Mouse (Mus musculus) MEL-GATA-1-ER (cell line): ENCODE measurements around the gene Cd52.

Experiments
- DNase-seq: peaks from one replicate; pipeline ENCODE4 v3.0.0-alpha.2; 2012; ENCODE audit warnings: low read depth; ENCODE audit errors: extremely low read depth

Cd52 gene

GRCm38 (mm10) chr4:134119644-134120043 lies 24.8 kb upstream of the Cd52 start:
- peak; percentile 61 for DNase-seq

- DNase-seq: no peak
Measured at GRCm38 (mm10) chr4:134119042-134119441, 24.2 kb upstream of the Cd52 start.

GRCm38 (mm10) chr4:134118126-134118800 lies 23.4 kb upstream of the Cd52 start:
- no peak for DNase-seq

- peak; percentile 67 for DNase-seq
Measured at GRCm38 (mm10) chr4:134117012-134117411, 22.1 kb upstream of the Cd52 start.

- DNase-seq: no peak
Measured at GRCm38 (mm10) chr4:134116501-134116900, 21.6 kb upstream of the Cd52 start.

- DNase-seq: no peak
Measured at GRCm38 (mm10) chr4:134115215-134116144, 20.6 kb upstream of the Cd52 start.

- no peak for DNase-seq
Measured at GRCm38 (mm10) chr4:134114038-134114437, 19.2 kb upstream of the Cd52 start.

- no peak for DNase-seq
Measured at GRCm38 (mm10) chr4:134113356-134113994, 18.6 kb upstream of the Cd52 start.

- DNase-seq: no peak
Measured at GRCm38 (mm10) chr4:134112403-134112802, 17.5 kb upstream of the Cd52 start.

- no peak for DNase-seq
Measured at GRCm38 (mm10) chr4:134110653-134111052, 15.8 kb upstream of the Cd52 start.

- DNase-seq: no peak
Measured at GRCm38 (mm10) chr4:134108196-134108595, 13.3 kb upstream of the Cd52 start.

GRCm38 (mm10) chr4:134107730-134108129 lies 12.8 kb upstream of the Cd52 start:
- no peak for DNase-seq

- peak; percentile 85 for DNase-seq
Measured at GRCm38 (mm10) chr4:134106105-134106504, 11.2 kb upstream of the Cd52 start.

- DNase-seq: no peak
Measured at GRCm38 (mm10) chr4:134102742-134103119, 7.8 kb upstream of the Cd52 start.

GRCm38 (mm10) chr4:134101979-134102741 lies 7.3 kb upstream of the Cd52 start, which contains the start of gene Ubxn11:
Gene Ubxn11, plus strand, starts transcription at chr4:134102570.
- DNase-seq: peak; percentile 94

GRCm38 (mm10) chr4:134100245-134100644 lies 5.4 kb upstream of the Cd52 start:
- no peak for DNase-seq

- DNase-seq: no peak
Measured at GRCm38 (mm10) chr4:134098628-134099027, 3.7 kb upstream of the Cd52 start.

- no peak for DNase-seq
Measured at GRCm38 (mm10) chr4:134097015-134097608, 2.2 kb upstream of the Cd52 start.

- DNase-seq: no peak
Measured at GRCm38 (mm10) chr4:134096120-134096519, 1.2 kb upstream of the Cd52 start.

- DNase-seq: no peak
Measured at GRCm38 (mm10) chr4:134094004-134094564, 798 bp downstream of the Cd52 start.
